Mouse (Mus musculus): ENCODE measurements around the gene Wnt10b. TPM values are rescaled to one million over a fixed set of nuclear protein-coding genes. Genes with fewer than 3 reads are reported as not detected.

The Wnt10b gene
- polyA plus RNA-seq, 1 experiment from 2014 or later: not detected

DNA sequence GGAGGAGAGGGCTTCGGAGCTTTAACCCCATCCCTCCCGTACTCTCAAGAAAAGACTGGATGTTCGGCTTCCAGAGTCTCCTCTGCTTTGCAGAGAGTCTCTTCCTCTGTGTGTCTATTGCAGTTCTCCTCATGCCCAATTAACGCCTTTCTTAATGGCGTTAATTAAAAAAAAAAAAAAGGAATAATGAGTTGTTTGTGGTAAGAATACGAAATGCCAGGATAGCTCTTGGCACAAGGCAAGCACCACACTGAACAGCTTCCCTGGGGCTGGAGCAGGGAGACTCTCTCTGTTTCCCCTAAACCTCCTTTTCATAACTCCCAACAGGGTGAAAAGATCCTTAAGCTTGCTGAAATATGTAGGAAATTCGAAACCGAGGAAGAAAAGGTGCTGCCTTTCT is 55.8 kb downstream of the Wnt10b start:
- Histone ChIP-seq H3K9ac (peak overlapping the region; percentile 21; the same call in 1 of the 2 replicates), H3K4me3 (no peak overlapping the region), H3K27me3 (peaks cover 27% of the 10 kb centered on the region), H3K9me3 (replicated peaks) (no peaks in the 10 kb centered on the region), H3K27ac (no peak overlapping the region; the same call in 1 of the 2 replicates), H3K4me2 (peak overlapping the region; percentile 33), H3K4me1 (peaks cover 31% of the 10 kb centered on the region), H3K36me3 (ENCODE audit: poor library complexity, severe bottlenecking) (no peaks in the 10 kb centered on the region)
- 42% methylated on average over 8 of the region's 8 CpGs for WGBS
- ATAC-seq: 0 out of 2 replicates have a peak, but pooled peaks have one; percentile 50

Other genes starting within 250 kb of the Wnt10b start
- 150 and 157 TPM in 2 replicates for gene Kansl2, start 243.9 kb downstream of the Wnt10b start, polyA plus RNA-seq (2015; fragmentation: Nextera tagmentation; extraction: Ambion mirVana)
- 63.6 and 68.1 TPM in 2 replicates for gene Ccnt1, start 207.2 kb downstream of the Wnt10b start, polyA plus RNA-seq (2015; fragmentation: Nextera tagmentation; extraction: Ambion mirVana)
- not detected in 2 replicates for gene 4930415O20Rik, start 207.1 kb downstream of the Wnt10b start, polyA plus RNA-seq (2015; fragmentation: Nextera tagmentation; extraction: Ambion mirVana)
- 8.9 and 10.3 TPM in 2 replicates for gene Adcy6, start 168.1 kb downstream of the Wnt10b start, polyA plus RNA-seq (2015; fragmentation: Nextera tagmentation; extraction: Ambion mirVana)
- gene Cacnb3, start 147.3 kb downstream of the Wnt10b start, polyA plus RNA-seq (2015; fragmentation: Nextera tagmentation; extraction: Ambion mirVana): 82.1 and 94.8 TPM in 2 replicates
- 32.5 and 33.3 TPM in 2 replicates for gene Ddx23, start 115.3 kb downstream of the Wnt10b start, polyA plus RNA-seq (2015; fragmentation: Nextera tagmentation; extraction: Ambion mirVana)
- gene Rnd1, start 100.7 kb downstream of the Wnt10b start, polyA plus RNA-seq (2015; fragmentation: Nextera tagmentation; extraction: Ambion mirVana): 6.3 and 7.0 TPM in 2 replicates
- gene Ccdc65, start 69.9 kb downstream of the Wnt10b start, polyA plus RNA-seq (2015; fragmentation: Nextera tagmentation; extraction: Ambion mirVana): 2.1 TPM in 2 replicates
- 3.0 and 4.9 TPM in 2 replicates for gene Fkbp11, start 50.0 kb downstream of the Wnt10b start, polyA plus RNA-seq (2015; fragmentation: Nextera tagmentation; extraction: Ambion mirVana)
- 49.2 and 55.1 TPM in 2 replicates for gene Arf3, start 14.9 kb downstream of the Wnt10b start, polyA plus RNA-seq (2015; fragmentation: Nextera tagmentation; extraction: Ambion mirVana)
- not detected in 2 replicates for gene Wnt1, start 11.7 kb upstream of the Wnt10b start, polyA plus RNA-seq (2015; fragmentation: Nextera tagmentation; extraction: Ambion mirVana)
- gene Ddn, start 31.3 kb upstream of the Wnt10b start, polyA plus RNA-seq (2015; fragmentation: Nextera tagmentation; extraction: Ambion mirVana): 0.05 and 0.15 TPM in 2 replicates
- 95.9 and 99.4 TPM in 2 replicates for gene Prkag1, start 53.4 kb upstream of the Wnt10b start, polyA plus RNA-seq (2015; fragmentation: Nextera tagmentation; extraction: Ambion mirVana)
- 13.7 and 14.3 TPM in 2 replicates for gene Kmt2d, start 93.1 kb upstream of the Wnt10b start, polyA plus RNA-seq (2015; fragmentation: Nextera tagmentation; extraction: Ambion mirVana)
- 31.7 and 33.0 TPM in 2 replicates for gene Rhebl1, start 116.4 kb upstream of the Wnt10b start, polyA plus RNA-seq (2015; fragmentation: Nextera tagmentation; extraction: Ambion mirVana)
- gene Dhh, start 120.4 kb upstream of the Wnt10b start, polyA plus RNA-seq (2015; fragmentation: Nextera tagmentation; extraction: Ambion mirVana): 0.22 and 0.28 TPM in 2 replicates
- 39.8 and 47.1 TPM in 2 replicates for gene Lmbr1l, start 140.1 kb upstream of the Wnt10b start, polyA plus RNA-seq (2015; fragmentation: Nextera tagmentation; extraction: Ambion mirVana)
- gene Tuba1b, start 156.4 kb upstream of the Wnt10b start, polyA plus RNA-seq (2015; fragmentation: Nextera tagmentation; extraction: Ambion mirVana): 1,607 and 1,715 TPM in 2 replicates
- not detected in 2 replicates for gene Gm49450, start 175.4 kb upstream of the Wnt10b start, polyA plus RNA-seq (2015; fragmentation: Nextera tagmentation; extraction: Ambion mirVana)
- gene Tuba1a, start 175.6 kb upstream of the Wnt10b start, polyA plus RNA-seq (2015; fragmentation: Nextera tagmentation; extraction: Ambion mirVana): 10,586 and 11,102 TPM in 2 replicates

All from forebrain, embryonic 13.5 days (tissue).